Mouse (Mus musculus) heart, embryonic 15.5 days (tissue): ENCODE results near the gene Pfpl. TPM values are rescaled to one million over a fixed set of nuclear protein-coding genes. Genes with fewer than 3 reads are reported as not detected.

Experiments
- ATAC-seq: fragments of 200-750 bp; cut with Nextera tagmentation; replicated peaks from 2 replicates; pipeline ENCODE4 v1.8.0; 2017; ENCODE audit warnings: low read depth, moderate TSS enrichment; ENCODE audit not compliant: insufficient number of reproducible peaks, insufficient read depth, low FRiP score
- H3K27ac ChIP-seq: fragments of 300-500 bp; sonication (generic); 2 replicates; pipeline ENCODE4 v1.5.1; 2015; ENCODE audit warnings: mild to moderate bottlenecking, inconsistent platforms
- H3K27me3 ChIP-seq: fragments of 300-500 bp; sonication (generic); 2 replicates; pipeline ENCODE4 v1.6.1; 2015; ENCODE audit warnings: inconsistent platforms
- H3K36me3 ChIP-seq: fragments of 300-500 bp; sonication (generic); 2 replicates; pipeline ENCODE4 v1.6.1; 2015; ENCODE audit warnings: mild to moderate bottlenecking, inconsistent platforms
- H3K4me1 ChIP-seq: fragments of 300-500 bp; sonication (generic); replicated peaks from 2 replicates; pipeline ENCODE4 v1.6.1; 2015; ENCODE audit warnings: inconsistent platforms
- H3K4me2 ChIP-seq: fragments of 300-500 bp; sonication (generic); 2 replicates; pipeline ENCODE4 v1.6.1; 2015; ENCODE audit warnings: inconsistent platforms, mild to moderate bottlenecking, moderate library complexity
- H3K4me3 ChIP-seq: fragments of 300-500 bp; sonication (generic); 2 replicates; pipeline ENCODE4 v1.5.1; 2015; ENCODE audit warnings: mild to moderate bottlenecking, inconsistent platforms
- H3K9ac ChIP-seq: fragments of 300-500 bp; sonication (generic); 2 replicates; pipeline ENCODE4 v1.6.1; 2015; ENCODE audit warnings: mild to moderate bottlenecking, inconsistent platforms
- H3K9me3 ChIP-seq: fragments of 300-500 bp; sonication (generic); replicated peaks from 2 replicates; pipeline ENCODE4 v1.6.1; 2016; ENCODE audit warnings: inconsistent platforms
- WGBS: fragments of 180-500 bp; shearing (Covaris S2); methylation state at CpG from one replicate; pipeline ENCODE4 v1.1.7; 2015; ENCODE audit warnings: mixed read lengths; 5-methylcytosine and 5-hydroxymethylcytosine counted together
- polyA plus RNA-seq: library from polyadenylated mRNA; unstranded; fragments of >200 nt; fragmentation: Nextera tagmentation; extraction: Ambion mirVana; gene quantifications from 2 replicates; pipeline ENCODE4 v1.2.1, GENCODE M21; 2015

Pfpl gene
- polyA plus RNA-seq, 1 experiment from 2014 or later, result not detected

DNA sequence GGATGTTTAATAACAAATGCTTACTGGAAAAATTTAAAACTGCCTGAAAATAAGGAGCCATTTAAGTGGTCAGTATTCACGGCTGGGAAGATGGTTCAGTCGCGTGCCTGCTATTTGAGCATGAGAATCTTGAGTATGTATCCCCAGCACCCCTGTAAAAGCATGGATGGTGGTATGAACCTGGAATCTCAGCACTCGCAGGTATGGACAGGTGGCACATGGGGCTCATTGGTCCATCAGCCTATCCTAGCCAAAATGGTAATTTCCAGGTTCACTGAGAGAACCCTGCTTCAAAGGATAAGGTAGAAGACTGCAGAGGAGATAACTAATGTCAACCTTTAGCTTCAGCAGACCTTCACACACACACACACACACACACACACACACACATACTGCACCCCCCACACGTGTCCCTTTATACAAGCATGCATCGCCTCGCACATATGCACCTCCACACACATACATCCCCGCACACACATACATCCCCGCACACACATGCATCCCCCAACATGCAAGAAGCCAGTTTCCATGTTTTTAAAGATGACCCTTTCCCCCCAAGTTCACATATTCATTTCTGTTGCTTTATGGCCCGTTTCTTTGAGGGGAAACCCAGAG is 37.9 kb downstream of the Pfpl start:
- H3K27me3 ChIP-seq, result no peaks in the 10 kb centered on the region
- 90% methylated on average over 10 of the region's 10 CpGs for WGBS
- no peak overlapping the region for H3K4me2 ChIP-seq
- ATAC-seq, result no peak
- H3K4me1 ChIP-seq, result peaks cover 5% of the 10 kb centered on the region; the same call in 1 of the 2 replicates
- H3K27ac ChIP-seq, result no peak overlapping the region
- no peaks in the 10 kb centered on the region for H3K36me3 ChIP-seq
- no peak overlapping the region for H3K4me3 ChIP-seq
- no peaks in the 10 kb centered on the region for H3K9me3 ChIP-seq
- H3K9ac ChIP-seq, result no peak overlapping the region

DNA sequence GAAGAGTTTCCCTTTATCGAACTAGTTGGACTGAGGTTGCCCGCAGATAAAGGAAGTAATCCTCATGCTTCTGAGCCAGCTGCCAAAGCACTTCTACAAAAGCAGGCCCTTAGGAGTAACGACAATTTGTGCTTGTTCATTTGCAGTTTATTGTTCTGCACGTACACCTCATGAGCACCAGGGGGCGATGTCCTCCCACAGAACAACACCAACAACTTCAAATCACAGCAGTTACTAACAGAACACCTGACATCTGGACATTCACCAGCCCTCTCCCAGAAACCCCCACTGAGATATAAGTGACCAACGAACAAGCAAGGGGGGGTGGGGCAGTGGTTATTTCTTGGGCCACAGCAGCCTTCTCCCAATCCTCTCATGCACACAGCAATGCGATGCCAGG is 38.5 kb downstream of the Pfpl start:
- ATAC-seq, result peak; percentile 48; the same call in 1 of the 2 replicates
- Histone ChIP-seq H3K9ac (no peak overlapping the region), H3K4me3 (no peak overlapping the region), H3K4me2 (no peak overlapping the region), H3K9me3 (no peaks in the 10 kb centered on the region), H3K4me1 (peaks cover 5% of the 10 kb centered on the region; the same call in 1 of the 2 replicates), H3K27me3 (no peaks in the 10 kb centered on the region), H3K27ac (no peak overlapping the region), H3K36me3 (no peaks in the 10 kb centered on the region)
- 20% methylated on average over 7 of the region's 7 CpGs for WGBS

DNA sequence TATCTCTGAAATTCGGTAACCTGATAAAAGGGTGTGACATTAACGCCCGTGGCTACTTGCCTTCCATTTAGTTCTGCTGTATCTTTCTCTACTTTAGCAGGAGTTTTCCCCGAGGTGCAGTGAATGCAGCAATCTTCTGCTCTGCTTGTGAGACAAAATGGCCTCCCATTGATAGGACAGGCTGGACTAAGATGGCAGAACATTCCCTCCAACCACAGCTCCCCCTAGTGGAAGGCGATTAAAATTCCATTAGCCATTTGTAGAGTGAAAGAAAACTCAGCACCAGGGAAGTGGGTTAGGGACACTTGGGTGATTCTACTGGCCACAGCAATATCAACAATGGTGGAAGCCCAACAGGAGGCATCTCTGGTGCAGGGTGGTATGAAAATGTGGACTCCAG is 39.7 kb downstream of the Pfpl start:
- Histone ChIP-seq H3K9ac (no peak overlapping the region), H3K27me3 (no peaks in the 10 kb centered on the region), H3K36me3 (no peaks in the 10 kb centered on the region), H3K4me2 (no peak overlapping the region), H3K4me3 (no peak overlapping the region), H3K27ac (no peak overlapping the region), H3K9me3 (no peaks in the 10 kb centered on the region), H3K4me1 (peaks cover 11% of the 10 kb centered on the region; the same call in 1 of the 2 replicates)
- no peak for ATAC-seq
- WGBS, result 69% methylated on average over 5 of the region's 5 CpGs

DNA sequence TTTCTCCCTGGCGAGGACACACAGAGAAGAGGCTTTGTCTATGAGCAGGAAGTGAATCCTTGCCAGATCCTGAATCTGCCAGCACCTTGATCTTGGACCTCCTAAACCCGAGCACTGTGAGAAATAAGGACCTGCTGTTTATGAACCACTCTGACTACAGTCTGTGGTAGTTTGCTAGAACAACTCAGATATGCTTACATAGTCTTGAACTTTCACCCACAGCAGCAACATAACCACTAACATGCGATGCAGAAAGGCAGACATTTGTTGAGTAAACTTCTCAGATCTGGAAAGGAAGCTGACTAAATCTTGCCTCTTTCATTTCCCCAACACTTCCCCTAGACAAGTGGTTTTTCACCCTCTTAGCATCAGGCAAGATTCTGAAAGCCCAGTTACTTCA is 44.2 kb downstream of the Pfpl start:
- no peaks in the 10 kb centered on the region for H3K36me3 ChIP-seq
- 44% methylated on average over 3 of the region's 3 CpGs for WGBS

DNA sequence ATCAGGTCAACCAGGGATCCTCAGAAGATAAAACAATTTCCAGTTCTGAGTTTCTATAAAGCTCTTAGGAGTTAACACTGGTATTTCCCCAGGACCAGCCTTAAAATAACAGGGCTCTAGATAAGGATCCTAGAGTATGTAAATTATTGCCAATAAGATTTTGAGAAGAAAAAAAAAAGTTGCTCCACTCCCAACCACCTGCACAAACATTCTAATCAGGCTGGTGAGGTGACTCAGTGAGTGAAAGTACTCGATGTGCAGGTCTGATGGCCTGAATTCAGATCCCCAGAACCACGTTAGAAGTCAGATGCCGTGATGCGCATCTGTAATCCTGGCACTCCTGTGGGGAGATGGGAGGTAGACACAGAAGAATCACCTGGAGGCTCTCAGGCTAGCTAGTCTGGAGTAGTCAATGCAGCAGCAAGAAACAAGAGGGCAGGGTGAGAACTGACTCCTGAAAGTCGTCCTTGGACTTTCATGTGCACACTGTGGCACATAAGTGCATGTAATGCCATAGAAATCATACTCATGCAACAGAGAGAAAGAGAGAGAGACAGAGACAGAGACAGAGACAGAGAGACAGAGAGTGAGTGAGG is 44.8 kb downstream of the Pfpl start:
- Histone ChIP-seq H3K4me3 (no peak overlapping the region), H3K36me3 (no peaks in the 10 kb centered on the region), H3K27ac (no peak overlapping the region), H3K9ac (no peak overlapping the region), H3K27me3 (no peaks in the 10 kb centered on the region), H3K4me1 (peaks cover 24% of the 10 kb centered on the region), H3K9me3 (no peaks in the 10 kb centered on the region), H3K4me2 (no peak overlapping the region)
- no peak for ATAC-seq
- 72% methylated on average over 5 of the region's 5 CpGs for WGBS

More for the DNA sequence above, 44.2 kb downstream of the Pfpl start:
- no peak for ATAC-seq
- Histone ChIP-seq H3K4me2 (no peak overlapping the region), H3K4me3 (no peak overlapping the region), H3K9me3 (no peaks in the 10 kb centered on the region), H3K9ac (no peak overlapping the region), H3K4me1 (peaks cover 21% of the 10 kb centered on the region), H3K27me3 (no peaks in the 10 kb centered on the region), H3K27ac (no peak overlapping the region)

DNA sequence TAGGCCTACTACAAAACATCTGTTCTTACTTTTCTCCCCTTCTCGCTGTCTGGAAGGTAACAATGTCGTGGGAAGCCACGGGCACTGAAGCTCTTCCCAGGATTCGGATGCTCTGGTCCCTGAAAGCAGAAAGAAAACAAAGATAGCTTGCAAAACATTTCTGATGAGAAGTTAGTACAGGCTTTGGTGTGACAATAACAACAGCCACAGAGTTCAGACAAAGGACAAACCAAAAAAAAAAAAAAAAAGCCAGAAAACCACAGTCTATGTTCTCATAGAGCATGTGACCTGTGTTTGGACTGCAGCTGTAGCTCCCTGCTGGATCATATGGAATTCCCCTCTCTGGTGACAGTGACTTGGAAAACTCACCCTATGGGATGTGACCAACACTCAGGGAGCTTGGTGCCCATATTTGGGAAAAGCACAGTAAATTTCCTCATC is 45.5 kb downstream of the Pfpl start:
- Histone ChIP-seq H3K9me3 (no peaks in the 10 kb centered on the region), H3K36me3 (no peaks in the 10 kb centered on the region), H3K27me3 (no peaks in the 10 kb centered on the region), H3K4me1 (peaks cover 24% of the 10 kb centered on the region), H3K4me2 (no peak overlapping the region), H3K27ac (no peak overlapping the region), H3K4me3 (no peak overlapping the region), H3K9ac (no peak overlapping the region)
- WGBS, result 64% methylated on average over 4 of the region's 4 CpGs
- no peak for ATAC-seq

DNA sequence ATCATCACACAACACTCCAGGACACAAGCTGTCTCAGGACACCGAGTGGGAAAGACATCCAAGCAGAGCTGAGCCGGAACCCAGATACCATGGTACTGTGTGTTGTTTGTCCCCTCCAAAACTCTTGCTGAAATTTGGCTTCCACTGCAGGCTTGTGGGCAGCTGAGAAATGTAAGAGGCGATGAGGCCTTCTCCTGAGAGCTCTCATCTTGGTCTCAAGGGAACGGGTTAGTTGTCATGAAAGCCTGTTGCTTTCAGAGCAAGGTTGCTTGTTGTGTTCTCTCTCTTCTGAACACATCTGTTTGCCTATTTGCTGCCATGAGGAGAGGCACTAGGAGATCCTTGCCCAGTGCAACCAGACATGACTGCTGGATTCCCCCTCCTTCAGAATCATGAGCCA is 46.2 kb downstream of the Pfpl start:
- no peak overlapping the region for H3K9ac ChIP-seq
- H3K36me3 ChIP-seq, result no peaks in the 10 kb centered on the region
- 75% methylated on average over 4 of the region's 4 CpGs for WGBS
- H3K4me2 ChIP-seq, result no peak overlapping the region
- no peaks in the 10 kb centered on the region for H3K27me3 ChIP-seq
- H3K4me3 ChIP-seq, result no peak overlapping the region
- no peak overlapping the region for H3K27ac ChIP-seq
- H3K9me3 ChIP-seq, result no peaks in the 10 kb centered on the region
- H3K4me1 ChIP-seq, result peaks cover 24% of the 10 kb centered on the region
- no peak for ATAC-seq

DNA sequence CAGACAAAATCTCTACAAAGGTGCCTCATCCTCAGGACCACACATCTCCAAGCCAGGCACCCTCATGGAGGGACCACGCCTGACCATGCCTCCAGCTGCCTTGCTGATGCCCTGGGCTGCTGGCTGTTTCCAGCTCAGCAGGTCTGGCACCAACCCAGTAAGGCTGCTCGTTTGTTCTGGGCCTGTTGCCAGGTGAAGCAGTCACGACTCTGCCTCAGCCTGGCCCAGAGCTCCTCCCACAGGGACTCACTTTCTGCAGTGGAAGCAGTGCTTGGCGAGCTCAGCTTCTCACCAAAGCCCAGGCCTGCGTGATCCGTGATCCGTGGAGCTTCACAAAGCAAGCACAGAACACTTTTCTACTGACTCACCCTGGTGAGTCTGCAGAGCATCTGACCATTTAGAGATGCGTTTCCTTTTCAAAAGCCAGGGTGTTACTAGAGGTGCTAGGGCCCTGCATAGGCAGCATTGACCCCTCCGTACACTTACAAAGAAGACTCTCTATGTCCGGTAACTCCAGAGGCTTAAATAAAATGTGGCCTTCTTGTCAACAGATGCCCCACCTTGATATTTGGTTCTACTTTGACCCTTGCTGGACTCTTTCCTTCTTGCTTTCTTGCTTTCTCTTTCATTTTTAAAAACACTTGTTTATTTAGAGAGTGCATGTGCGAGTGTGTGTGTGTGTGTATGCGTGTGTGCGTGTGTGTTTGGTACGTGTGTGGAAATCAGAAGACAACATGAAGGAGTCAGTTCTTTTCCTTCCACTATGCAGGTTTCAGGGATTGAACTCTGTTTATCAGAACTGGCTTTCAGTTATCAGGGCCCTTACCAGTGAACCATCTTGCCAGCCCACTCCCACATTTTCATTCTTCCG is 47.9 kb downstream of the Pfpl start:
- Histone ChIP-seq H3K9ac (no peak overlapping the region; the same call in 1 of the 2 replicates), H3K4me3 (no peak overlapping the region), H3K4me2 (peak overlapping the region; percentile 42), H3K36me3 (no peaks in the 10 kb centered on the region), H3K27me3 (no peaks in the 10 kb centered on the region), H3K27ac (peak overlapping the region; percentile 77), H3K9me3 (no peaks in the 10 kb centered on the region), H3K4me1 (peaks cover 24% of the 10 kb centered on the region)
- 44% methylated on average over 15 of the region's 15 CpGs for WGBS
- ATAC-seq, result peak; percentile 99

DNA sequence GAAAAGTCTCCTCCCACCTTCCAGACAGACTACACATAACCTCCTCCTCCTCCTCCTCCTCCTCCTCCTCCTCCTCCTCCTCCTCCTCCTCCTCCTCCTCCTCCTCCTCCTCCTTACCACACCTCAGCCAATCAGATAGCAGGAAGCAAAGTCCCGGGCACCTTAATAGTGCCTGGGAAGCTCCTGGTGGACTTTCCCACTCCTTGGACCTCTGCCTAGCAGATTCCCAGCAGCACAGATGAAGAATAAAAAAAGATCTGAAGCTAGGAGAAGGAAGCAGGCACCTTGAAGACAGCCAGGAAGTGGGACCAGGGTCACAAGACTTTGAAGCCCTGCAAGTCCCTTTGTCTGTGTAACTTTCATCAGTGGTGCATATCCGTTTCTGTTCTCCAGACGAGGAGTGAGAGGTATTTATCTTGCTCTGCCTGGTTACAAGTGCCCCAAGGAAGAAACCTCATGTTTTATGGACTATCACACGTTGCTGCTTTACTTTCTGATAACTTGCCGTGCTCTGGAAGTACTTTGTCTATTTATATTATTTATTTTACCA is 49.1 kb downstream of the Pfpl start:
- Histone ChIP-seq H3K9ac (no peak overlapping the region), H3K36me3 (no peaks in the 10 kb centered on the region), H3K4me1 (peaks cover 20% of the 10 kb centered on the region), H3K4me2 (no peak overlapping the region), H3K27ac (no peak overlapping the region), H3K9me3 (no peaks in the 10 kb centered on the region), H3K4me3 (no peak overlapping the region), H3K27me3 (no peaks in the 10 kb centered on the region)
- WGBS, result 17% methylated on average over 5 of the region's 5 CpGs
- no peak for ATAC-seq

DNA sequence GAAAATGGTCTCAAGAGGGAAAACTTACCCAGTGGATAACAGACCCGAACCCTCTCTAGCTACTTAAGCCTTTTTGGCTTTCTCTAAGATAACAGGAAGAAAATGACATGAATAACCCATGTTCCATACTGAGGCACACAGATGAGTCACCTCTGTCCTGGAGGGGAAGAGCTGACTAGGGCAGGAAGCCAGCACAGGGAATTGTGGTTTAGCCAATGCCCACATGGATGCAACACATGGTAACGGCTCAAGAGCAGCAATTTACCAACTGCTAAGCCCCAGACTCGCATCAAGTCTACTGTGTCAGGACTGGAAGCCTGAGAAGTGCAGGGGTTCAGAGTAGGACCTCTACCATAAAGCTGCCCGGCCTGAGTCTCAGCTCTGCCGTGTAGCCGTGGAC is 50.7 kb downstream of the Pfpl start:
- WGBS, result 75% methylated on average over 6 of the region's 6 CpGs
- H3K4me1 ChIP-seq, result peaks cover 16% of the 10 kb centered on the region

More for the DNA sequence above, 50.7 kb downstream of the Pfpl start:
- no peak overlapping the region for H3K9ac ChIP-seq
- no peak overlapping the region for H3K4me3 ChIP-seq
- no peak overlapping the region for H3K4me2 ChIP-seq
- no peak overlapping the region for H3K27ac ChIP-seq
- no peaks in the 10 kb centered on the region for H3K36me3 ChIP-seq
- H3K27me3 ChIP-seq, result no peaks in the 10 kb centered on the region
- no peak for ATAC-seq
- H3K9me3 ChIP-seq, result no peaks in the 10 kb centered on the region
